Mouse (Mus musculus): ENCODE data around the gene Gabrp. TPM values are rescaled to one million over a fixed set of nuclear protein-coding genes. Genes with fewer than 3 reads are reported as not detected.

Gene Gabrp
- polyA plus RNA-seq (2012) = not detected in 2 replicates

GRCm38 (mm10) chr11:33578859-33579258 lies at the start of gene Gabrp:
Gene Gabrp (minus strand): TSS chr11:33578959.

GRCm38 (mm10) chr11:33598986-33599385 lies 20.2 kb upstream of the Gabrp start, which contains the start of gene D130052B06Rik:
Gene D130052B06Rik (plus strand): TSS chr11:33599302.

GRCm38 (mm10) chr11:33513376-33513991 lies 65.3 kb downstream of the Gabrp start, which contains the start of gene Ranbp17:
Gene Ranbp17 (minus strand): TSS chr11:33513746.

Other genes starting within 250 kb of the Gabrp start
- gene Ranbp17, start 65.2 kb downstream of the Gabrp start, polyA plus RNA-seq (2012) = 0.15 and 0.34 TPM in 2 replicates
- gene D130052B06Rik, start 20.3 kb upstream of the Gabrp start, polyA plus RNA-seq (2012) = not detected in 2 replicates

All from megakaryocyte-erythroid progenitor cell, adult 5 weeks (primary cell).